Mouse (Mus musculus) hematopoietic stem cell, adult 5-6 weeks (primary cell): ENCODE results near the gene Itgav. TPM values are rescaled to one million over a fixed set of nuclear protein-coding genes. Genes with fewer than 3 reads are reported as not detected.

ENCODE experiments used
- ATAC-seq, 2 experiments: fragments of 125-278 bp in 1 of 2; replicated peaks in 1 of 2; 2 replicates each; pipeline ENCODE4 v1.8.0; 2016 to 2017; ENCODE audit warnings: inconsistent platforms in 2 of 2, mild to moderate bottlenecking in 2 of 2, moderate number of reproducible peaks in 2 of 2, low read depth in 1 of 2, moderate TSS enrichment in 1 of 2; ENCODE audit not compliant: low FRiP score in 2 of 2, poor library complexity in 2 of 2, severe bottlenecking in 2 of 2, insufficient read depth in 1 of 2, low TSS enrichment in 1 of 2
- total RNA-seq: library from RNA; stranded (forward); fragments of 172-1452, 232-1000 nt; gene quantifications from 2 replicates; pipeline ENCODE4 v1.2.3, GENCODE M21; 2017

Gene Itgav
- total RNA-seq, 1 experiment from 2014 or later: 20.8 TPM

- ATAC-seq: no peak
Observed at GRCm38 (mm10) chr2:83848495-83848894, 124.3 kb downstream of the Itgav start.

GRCm38 (mm10) chr2:83853423-83853822 is 129.2 kb downstream of the Itgav start:
- ATAC-seq: no peak

GRCm38 (mm10) chr2:83856236-83856635 is 132.0 kb downstream of the Itgav start:
- peak; percentile 66 to 82 for ATAC-seq

Other genes starting within 250 kb of the Itgav start
- 184 and 193 TPM in 2 replicates for gene Zc3h15, start 80.0 kb upstream of the Itgav start, total RNA-seq
- 0.63 and 0.79 TPM in 2 replicates for gene Fam171b, start 88.2 kb downstream of the Itgav start, total RNA-seq
- gene Zswim2, start 216.8 kb downstream of the Itgav start, total RNA-seq: 0.38 TPM in 1 of 2 replicates, not detected in the other
- not detected in 2 replicates for gene Gm13698, start 231.3 kb downstream of the Itgav start, total RNA-seq
- not detected in 2 replicates for gene Gm13693, start 237.1 kb downstream of the Itgav start, total RNA-seq
- not detected in 2 replicates for gene Gm13695, start 242.9 kb downstream of the Itgav start, total RNA-seq
- gene Gm13696, start 248.7 kb downstream of the Itgav start, total RNA-seq: not detected in 2 replicates